Mouse (Mus musculus): Measurements from ENCODE around the gene Tmem143. TPM values are rescaled to one million over a fixed set of nuclear protein-coding genes. Genes with fewer than 3 reads are reported as not detected.
A peak's percentile ranks its signal among the peaks of the same experiment; 100 is the strongest.
"Not testable (repeated sequence)": the region's sequence is repeated elsewhere in the genome, so short reads cannot be mapped to it uniquely, and the experiment has no call there.

Tmem143 gene
- polyA plus RNA-seq, 1 experiment from 2014 or later, result 5.1 TPM

GRCm38 (mm10) chr7:45928626-45929295 is 32.0 kb downstream of the Tmem143 start:
- 0 out of 2 replicates have a peak overlapping the region, but pooled peaks have one; percentile 20 for H3K4me2 ChIP-seq
- no peak overlapping the region for H3K27ac ChIP-seq (replicated peaks)
- H3K36me3 ChIP-seq, result no peaks in the 10 kb centered on the region
- ATAC-seq (ENCODE audit: low read depth), result no peak
- no peaks in the 10 kb centered on the region for H3K9me3 ChIP-seq
- 18% methylated on average over 19 of the region's 23 CpGs for WGBS
- 0 out of 2 replicates have a peak, but pooled peaks cover 4% of the 10 kb centered on the region for H3K4me1 ChIP-seq (replicated peaks)
- no peak overlapping the region for H3K4me3 ChIP-seq
- H3K9ac ChIP-seq, result no peak overlapping the region
- peaks cover 24% of the 10 kb centered on the region for H3K27me3 ChIP-seq

- no peak overlapping the region for H3K4me3 ChIP-seq
- no peak overlapping the region for H3K9ac ChIP-seq
- H3K27ac ChIP-seq (replicated peaks), result no peak overlapping the region
- no peaks in the 10 kb centered on the region for H3K4me1 ChIP-seq (replicated peaks)
- H3K36me3 ChIP-seq, result no peaks in the 10 kb centered on the region
- H3K4me2 ChIP-seq, result no peak overlapping the region
- ATAC-seq (ENCODE audit: low read depth), result no peak
- 84% methylated on average over 1 of the region's 1 CpGs for WGBS
- H3K9me3 ChIP-seq, result no peaks in the 10 kb centered on the region
- peaks cover 24% of the 10 kb centered on the region for H3K27me3 ChIP-seq
Measured at GRCm38 (mm10) chr7:45929688-45930087, 32.9 kb downstream of the Tmem143 start.

- not testable (repeated sequence) for H3K27me3 ChIP-seq; H3K4me1 ChIP-seq (replicated peaks); H3K4me3 ChIP-seq; H3K9ac ChIP-seq; H3K36me3 ChIP-seq; H3K27ac ChIP-seq (replicated peaks); H3K4me2 ChIP-seq; H3K9me3 ChIP-seq; ATAC-seq (ENCODE audit: low read depth)
- 90% methylated on average over 12 of the region's 12 CpGs for WGBS
Measured at GRCm38 (mm10) chr7:45933766-45934165, 37.0 kb downstream of the Tmem143 start.

GRCm38 (mm10) chr7:45935114-45935513 is 38.4 kb downstream of the Tmem143 start:
- WGBS, result 27% methylated on average over 7 of the region's 7 CpGs
- no peak overlapping the region for H3K4me2 ChIP-seq
- no peak overlapping the region for H3K9ac ChIP-seq
- H3K27me3 ChIP-seq, result no peaks in the 10 kb centered on the region
- no peak overlapping the region for H3K27ac ChIP-seq (replicated peaks)
- ATAC-seq (ENCODE audit: low read depth), result peak; percentile 72; the same call in 1 of the 2 replicates
- no peaks in the 10 kb centered on the region for H3K36me3 ChIP-seq
- H3K9me3 ChIP-seq, result no peaks in the 10 kb centered on the region
- H3K4me3 ChIP-seq, result no peak overlapping the region
- no peaks in the 10 kb centered on the region for H3K4me1 ChIP-seq (replicated peaks)

- no peak for ATAC-seq (ENCODE audit: low read depth)
Measured at GRCm38 (mm10) chr7:45939836-45940235, 43.1 kb downstream of the Tmem143 start.

GRCm38 (mm10) chr7:45941986-45942385 is 45.2 kb downstream of the Tmem143 start:
- H3K4me1 ChIP-seq (replicated peaks), result no peaks in the 10 kb centered on the region
- no peaks in the 10 kb centered on the region for H3K9me3 ChIP-seq
- no peak overlapping the region for H3K4me2 ChIP-seq
- H3K27me3 ChIP-seq, result no peaks in the 10 kb centered on the region
- H3K4me3 ChIP-seq, result no peak overlapping the region
- ATAC-seq (ENCODE audit: low read depth), result no peak
- H3K9ac ChIP-seq, result no peak overlapping the region
- H3K36me3 ChIP-seq, result no peaks in the 10 kb centered on the region
- H3K27ac ChIP-seq (replicated peaks), result no peak overlapping the region
- 86% methylated on average over 9 of the region's 9 CpGs for WGBS

More at GRCm38 (mm10) chr7:45939836-45940235, 43.1 kb downstream of the Tmem143 start:
- Histone ChIP-seq H3K4me1 (replicated peaks) (no peaks in the 10 kb centered on the region), H3K4me3 (no peak overlapping the region), H3K36me3 (no peaks in the 10 kb centered on the region), H3K4me2 (no peak overlapping the region), H3K27ac (replicated peaks) (no peak overlapping the region), H3K27me3 (no peaks in the 10 kb centered on the region), H3K9ac (no peak overlapping the region), H3K9me3 (no peaks in the 10 kb centered on the region)
- 46% methylated on average over 2 of the region's 2 CpGs for whole genome bisulfite sequencing

- H3K27ac ChIP-seq (replicated peaks); H3K4me2 ChIP-seq; ATAC-seq (ENCODE audit: low read depth); H3K9me3 ChIP-seq; H3K36me3 ChIP-seq; H3K9ac ChIP-seq; H3K4me1 ChIP-seq (replicated peaks); H3K4me3 ChIP-seq; H3K27me3 ChIP-seq: not testable (repeated sequence)
- 82% methylated on average over 1 of the region's 1 CpGs for WGBS
Measured at GRCm38 (mm10) chr7:45943280-45943679, 46.5 kb downstream of the Tmem143 start.

- Histone ChIP-seq H3K36me3 (no peaks in the 10 kb centered on the region), H3K9me3 (no peaks in the 10 kb centered on the region), H3K27ac (replicated peaks) (no peak overlapping the region), H3K4me2 (no peak overlapping the region), H3K9ac (no peak overlapping the region), H3K4me1 (replicated peaks) (no peaks in the 10 kb centered on the region), H3K4me3 (no peak overlapping the region), H3K27me3 (no peaks in the 10 kb centered on the region)
- no peak for ATAC-seq (ENCODE audit: low read depth)
- WGBS, result 85% methylated on average over 4 of the region's 4 CpGs
Measured at GRCm38 (mm10) chr7:45949061-45949460, 52.3 kb downstream of the Tmem143 start.

GRCm38 (mm10) chr7:45956611-45957010 is 59.9 kb downstream of the Tmem143 start:
- Histone ChIP-seq H3K27me3 (no peaks in the 10 kb centered on the region), H3K4me3 (no peak overlapping the region), H3K27ac (replicated peaks) (no peak overlapping the region), H3K36me3 (no peaks in the 10 kb centered on the region), H3K9me3 (no peaks in the 10 kb centered on the region), H3K4me1 (replicated peaks) (no peaks in the 10 kb centered on the region), H3K4me2 (no peak overlapping the region), H3K9ac (no peak overlapping the region)
- ATAC-seq (ENCODE audit: low read depth), result no peak
- WGBS, result 68% methylated on average over 4 of the region's 4 CpGs

Other genes with a start within 250 kb of the Tmem143 start
- 0.15 TPM in 1 of 2 replicates, not detected in the other for gene Fut2, start 230.5 kb upstream of the Tmem143 start, polyA plus RNA-seq (2015; fragmentation: Nextera tagmentation; extraction: Ambion mirVana)
- gene Ntn5, start 212.9 kb upstream of the Tmem143 start, polyA plus RNA-seq (2015; fragmentation: Nextera tagmentation; extraction: Ambion mirVana), result 1.9 and 2.6 TPM in 2 replicates
- gene Sec1, start 202.5 kb upstream of the Tmem143 start, polyA plus RNA-seq (2015; fragmentation: Nextera tagmentation; extraction: Ambion mirVana), result 0.52 and 0.93 TPM in 2 replicates
- gene Car11, start 197.1 kb upstream of the Tmem143 start, polyA plus RNA-seq (2015; fragmentation: Nextera tagmentation; extraction: Ambion mirVana), result 44.5 and 46.0 TPM in 2 replicates
- 3.1 and 4.1 TPM in 2 replicates for gene Dbp, start 191.9 kb upstream of the Tmem143 start, polyA plus RNA-seq (2015; fragmentation: Nextera tagmentation; extraction: Ambion mirVana)
- gene Rpl18, start 181.5 kb upstream of the Tmem143 start, polyA plus RNA-seq (2015; fragmentation: Nextera tagmentation; extraction: Ambion mirVana), result 570 and 614 TPM in 2 replicates
- 25.1 and 26.3 TPM in 2 replicates for gene Sphk2, start 178.9 kb upstream of the Tmem143 start, polyA plus RNA-seq (2015; fragmentation: Nextera tagmentation; extraction: Ambion mirVana)
- gene Fam83e, start 175.7 kb upstream of the Tmem143 start, polyA plus RNA-seq (2015; fragmentation: Nextera tagmentation; extraction: Ambion mirVana), result 0.39 and 0.55 TPM in 2 replicates
- gene Spaca4, start 171.1 kb upstream of the Tmem143 start, polyA plus RNA-seq (2015; fragmentation: Nextera tagmentation; extraction: Ambion mirVana), result not detected in 2 replicates
- 17.2 and 17.4 TPM in 2 replicates for gene Lmtk3, start 113.2 kb upstream of the Tmem143 start, polyA plus RNA-seq (2015; fragmentation: Nextera tagmentation; extraction: Ambion mirVana)
- gene Sult2b1, start 112.3 kb upstream of the Tmem143 start, polyA plus RNA-seq (2015; fragmentation: Nextera tagmentation; extraction: Ambion mirVana), result 4.9 and 5.2 TPM in 2 replicates
- 292 and 303 TPM in 2 replicates for gene Cyth2, start 82.4 kb upstream of the Tmem143 start, polyA plus RNA-seq (2015; fragmentation: Nextera tagmentation; extraction: Ambion mirVana)
- gene Kcnj14, start 72.2 kb upstream of the Tmem143 start, polyA plus RNA-seq (2015; fragmentation: Nextera tagmentation; extraction: Ambion mirVana), result 0.85 and 0.93 TPM in 2 replicates
- gene Grwd1, start 66.0 kb upstream of the Tmem143 start, polyA plus RNA-seq (2015; fragmentation: Nextera tagmentation; extraction: Ambion mirVana), result 34.6 and 37.2 TPM in 2 replicates
- gene Kdelr1, start 24.2 kb upstream of the Tmem143 start, polyA plus RNA-seq (2015; fragmentation: Nextera tagmentation; extraction: Ambion mirVana), result 41.9 and 44.6 TPM in 2 replicates
- gene Grin2d, start 18.6 kb upstream of the Tmem143 start, polyA plus RNA-seq (2015; fragmentation: Nextera tagmentation; extraction: Ambion mirVana), result 1.6 and 2.1 TPM in 2 replicates
- gene Syngr4, start 227 bp upstream of the Tmem143 start, polyA plus RNA-seq (2015; fragmentation: Nextera tagmentation; extraction: Ambion mirVana), result not detected in 2 replicates
- gene Emp3, start 24.5 kb downstream of the Tmem143 start, polyA plus RNA-seq (2015; fragmentation: Nextera tagmentation; extraction: Ambion mirVana), result 47.4 and 51.6 TPM in 2 replicates
- 3.4 and 3.8 TPM in 2 replicates for gene Ccdc114, start 27.1 kb downstream of the Tmem143 start, polyA plus RNA-seq (2015; fragmentation: Nextera tagmentation; extraction: Ambion mirVana)
- gene Abcc6, start 133.4 kb downstream of the Tmem143 start, polyA plus RNA-seq (2015; fragmentation: Nextera tagmentation; extraction: Ambion mirVana), result 0.52 and 0.56 TPM in 2 replicates
- gene Nomo1, start 136.8 kb downstream of the Tmem143 start, polyA plus RNA-seq (2015; fragmentation: Nextera tagmentation; extraction: Ambion mirVana), result 36.0 and 38.6 TPM in 2 replicates
- gene Kcnj11, start 203.8 kb downstream of the Tmem143 start, polyA plus RNA-seq (2015; fragmentation: Nextera tagmentation; extraction: Ambion mirVana), result 1.1 and 1.7 TPM in 2 replicates